Mouse (Mus musculus): Measurements from ENCODE around the gene Plekhd1. TPM values are rescaled to one million over a fixed set of nuclear protein-coding genes. Genes with fewer than 3 reads are reported as not detected.

Gene Plekhd1
- total and polyA plus RNA-seq, 3 experiments, result 0.08 to 0.34 TPM; not detected in 1

DNA sequence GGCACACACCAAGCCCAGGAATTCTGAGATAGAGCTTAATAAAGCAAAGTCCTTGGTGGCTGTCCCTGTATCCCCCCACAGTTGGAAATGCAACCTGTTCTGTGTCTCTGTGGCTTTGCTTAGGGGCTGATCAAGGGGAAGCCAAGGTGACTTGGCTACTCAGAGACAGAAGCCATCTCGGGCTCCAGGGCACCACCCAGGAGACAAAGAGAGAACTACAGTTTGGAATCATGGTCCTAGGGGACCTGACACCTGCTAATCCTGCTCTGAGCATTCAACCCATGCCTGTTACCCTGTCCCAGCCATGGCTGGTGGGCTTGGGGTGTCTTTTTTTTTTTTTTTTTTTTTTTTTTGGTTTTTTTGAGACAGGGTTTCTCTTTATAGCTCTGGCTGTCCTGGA is 35.8 kb downstream of the Plekhd1 start:
- Histone ChIP-seq H3K4me2 (ENCODE audit: insufficient read depth, low read depth, poor library complexity, severe bottlenecking) (no peak overlapping the region), H3K4me3 (replicated peaks in 1 of 3; ENCODE audit: low read depth in 2 of 3, low read length in 2 of 3, poor library complexity in 1 of 3) (no peak overlapping the region), H3K27ac (ENCODE audit: insufficient read depth, low read depth) (no peak overlapping the region), H3K36me3 (replicated peaks in 1 of 2; ENCODE audit: control insufficient read depth in 1 of 2, insufficient read depth in 1 of 2, low read length in 1 of 2) (no peaks in the 10 kb centered on the region), H3K9me3 (replicated peaks; ENCODE audit: low read length) (no peaks in the 10 kb centered on the region), H3K79me2 (replicated peaks; ENCODE audit: control insufficient read depth, extremely low read depth, insufficient read depth, poor library complexity, severe bottlenecking) (no peaks in the 10 kb centered on the region), H3K27me3 (replicated peaks) (peaks cover 46% of the 10 kb centered on the region), H3K4me1 (ENCODE audit: control insufficient read depth in 1 of 2, insufficient read depth in 2 of 2) (no peaks in the 10 kb centered on the region), H3K9ac (ENCODE audit: insufficient read depth, low read depth) (no peak overlapping the region)
- peak; percentile 10 for DNase-seq (ENCODE audit: extremely low read depth)
- in situ Hi-C loops (cut with MboI; ENCODE audit: low pct_ligation_motif_present, low pct_unique_long_range_greater_than_20kb, low sequenced_read_pairs) (no loop called here), dilution Hi-C loops (cut with MboI; ENCODE audit: extremely low pct_ligation_motif_present, extremely low pct_unique_long_range_greater_than_20kb, low sequenced_read_pairs) (no loop called here)
- no peak for TF ChIP-seq MXI1 (IDR thresholded peaks at IDR 0.05; ENCODE audit: low read depth, low read length)
- TF ChIP-seq CTCF (conservative IDR thresholded peaks at IDR 0.05 in 1 of 2, IDR thresholded peaks at IDR 0.05 in 1 of 2; ENCODE audit: low read depth in 2 of 2, low read length in 2 of 2), result peak in 1 of 2 experiments; percentile 9; a peak in 1 of 4 replicates
- TF ChIP-seq ELF1 (IDR thresholded peaks at IDR 0.05; ENCODE audit: low read depth, low read length), result no peak
- TF ChIP-seq MEF2A (IDR thresholded peaks at IDR 0.05; ENCODE audit: borderline replicate concordance, low read depth, low read length), result no peak
- no peak for TF ChIP-seq ZKSCAN1 (IDR thresholded peaks at IDR 0.05; ENCODE audit: borderline replicate concordance, low read depth, low read length)
- TF ChIP-seq CHD1 (IDR thresholded peaks at IDR 0.05; ENCODE audit: low read depth, low read length), result no peak
- TF ChIP-seq ZMIZ1 (IDR thresholded peaks at IDR 0.05; ENCODE audit: low read depth, low read length), result no peak

DNA sequence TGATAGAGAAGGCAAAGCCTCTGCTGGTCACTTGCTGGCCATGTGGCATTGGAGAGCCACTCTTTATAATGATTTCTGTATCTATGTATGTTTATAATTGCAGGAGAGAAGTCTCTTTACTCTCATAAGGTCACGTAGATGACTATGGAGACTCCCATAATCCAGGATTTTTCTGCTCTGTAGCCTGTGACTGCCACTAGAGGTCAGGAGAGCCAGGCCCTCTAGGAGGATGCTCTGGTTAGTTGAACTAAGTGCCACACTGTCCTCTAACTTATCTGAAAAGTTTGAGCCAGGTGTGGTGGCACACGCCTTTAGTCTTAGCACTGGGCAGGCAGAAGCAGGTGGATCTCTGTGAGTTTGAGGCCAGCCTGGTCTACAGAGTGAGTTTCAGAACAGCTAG is 36.4 kb downstream of the Plekhd1 start:
- in situ Hi-C loops (cut with MboI; ENCODE audit: low pct_ligation_motif_present, low pct_unique_long_range_greater_than_20kb, low sequenced_read_pairs) (no loop called here), dilution Hi-C loops (cut with MboI; ENCODE audit: extremely low pct_ligation_motif_present, extremely low pct_unique_long_range_greater_than_20kb, low sequenced_read_pairs) (no loop called here)

DNA sequence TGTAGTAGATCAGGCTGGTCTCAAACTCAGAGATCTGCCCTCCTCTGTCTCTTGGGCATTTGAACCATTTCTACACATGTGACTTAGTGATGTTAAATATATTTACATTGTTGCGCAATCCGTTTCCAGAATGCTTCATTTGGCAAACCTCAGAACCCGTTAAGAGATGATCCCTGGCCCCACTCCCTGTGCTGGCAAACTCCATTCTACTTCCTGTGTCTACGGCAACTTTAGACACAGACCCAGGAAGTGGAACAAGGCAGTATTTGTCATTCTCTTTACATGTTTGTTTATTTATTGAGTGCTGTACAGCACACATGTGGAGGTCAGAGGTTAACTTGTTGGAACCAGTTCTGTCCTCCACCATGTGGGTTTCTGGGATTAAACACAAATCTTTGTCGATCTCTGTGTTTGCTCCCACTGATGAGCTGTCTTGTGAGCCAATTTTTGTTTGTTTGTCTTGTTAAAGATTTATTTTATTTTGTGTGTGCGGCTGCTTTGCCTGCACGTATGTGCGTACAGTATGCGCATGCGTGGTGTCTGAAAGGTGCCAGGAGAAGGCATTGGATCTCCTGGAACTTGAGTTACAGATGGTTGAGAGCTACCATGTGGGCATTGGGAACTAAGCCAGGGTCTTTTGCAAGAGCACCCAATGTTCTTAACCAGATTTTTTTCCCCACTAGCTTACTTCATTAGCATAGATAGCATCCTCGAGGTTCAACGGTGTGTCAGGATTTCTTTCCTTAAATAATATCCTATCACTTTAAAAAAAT is 37.6 kb downstream of the Plekhd1 start:
- DNase-seq (ENCODE audit: extremely low read depth), result no peak
- Histone ChIP-seq H3K4me3 (replicated peaks in 1 of 3; ENCODE audit: low read depth in 2 of 3, low read length in 2 of 3, poor library complexity in 1 of 3) (no peak overlapping the region), H3K27ac (ENCODE audit: insufficient read depth, low read depth) (no peak overlapping the region), H3K79me2 (replicated peaks; ENCODE audit: control insufficient read depth, extremely low read depth, insufficient read depth, poor library complexity, severe bottlenecking) (no peaks in the 10 kb centered on the region), H3K4me2 (ENCODE audit: insufficient read depth, low read depth, poor library complexity, severe bottlenecking) (no peak overlapping the region), H3K9ac (ENCODE audit: insufficient read depth, low read depth) (no peak overlapping the region), H3K4me1 (ENCODE audit: control insufficient read depth in 1 of 2, insufficient read depth in 2 of 2) (no peaks in the 10 kb centered on the region), H3K27me3 (replicated peaks) (peaks cover 60% of the 10 kb centered on the region), H3K36me3 (replicated peaks in 1 of 2; ENCODE audit: control insufficient read depth in 1 of 2, insufficient read depth in 1 of 2, low read length in 1 of 2) (no peaks in the 10 kb centered on the region), H3K9me3 (replicated peaks; ENCODE audit: low read length) (no peaks in the 10 kb centered on the region)
- TF ChIP-seq BHLHE40 (IDR thresholded peaks at IDR 0.05; ENCODE audit: low read depth, low read length) (no peak), NRF1 (IDR thresholded peaks at IDR 0.05; ENCODE audit: low read depth, low read length) (no peak), ZMIZ1 (IDR thresholded peaks at IDR 0.05; ENCODE audit: low read depth, low read length) (no peak), MAX (IDR thresholded peaks at IDR 0.05; ENCODE audit: low read length) (no peak), CHD2 (IDR thresholded peaks at IDR 0.05; ENCODE audit: low read length) (no peak), ELF1 (IDR thresholded peaks at IDR 0.05; ENCODE audit: low read depth, low read length) (no peak), POLR2AphosphoS2 (IDR thresholded peaks at IDR 0.05; ENCODE audit: low read depth, low read length) (no peak), EP300 (IDR thresholded peaks at IDR 0.05; ENCODE audit: low read length) (no peak), KAT2A (IDR thresholded peaks at IDR 0.05; ENCODE audit: insufficient replicate concordance, low read length) (no peak), IRF4 (IDR thresholded peaks at IDR 0.05; ENCODE audit: low read depth, low read length) (no peak)
- in situ Hi-C loops (cut with MboI; ENCODE audit: low pct_ligation_motif_present, low pct_unique_long_range_greater_than_20kb, low sequenced_read_pairs), result no loop called here
- dilution Hi-C loops (cut with MboI; ENCODE audit: extremely low pct_ligation_motif_present, extremely low pct_unique_long_range_greater_than_20kb, low sequenced_read_pairs), result no loop called here

More for the DNA sequence above, 36.4 kb downstream of the Plekhd1 start:
- no peak overlapping the region for H3K27ac ChIP-seq (ENCODE audit: insufficient read depth, low read depth)
- TF ChIP-seq IRF4 (IDR thresholded peaks at IDR 0.05; ENCODE audit: low read depth, low read length) (no peak), POLR2AphosphoS2 (IDR thresholded peaks at IDR 0.05; ENCODE audit: low read depth, low read length) (no peak), ELF1 (IDR thresholded peaks at IDR 0.05; ENCODE audit: low read depth, low read length) (no peak), CTCF (conservative IDR thresholded peaks at IDR 0.05 in 1 of 2, IDR thresholded peaks at IDR 0.05 in 1 of 2; ENCODE audit: low read depth in 2 of 2, low read length in 2 of 2) (peak in 1 of 2 experiments; percentile 54; a peak in 2 of 4 replicates), E2F4 (IDR thresholded peaks at IDR 0.05; ENCODE audit: insufficient replicate concordance, low read depth, low read length) (no peak), MAZ (IDR thresholded peaks at IDR 0.05; ENCODE audit: low read depth, low read length) (no peak), RAD21 (IDR thresholded peaks at IDR 0.05; ENCODE audit: low read depth, low read length) (peak; percentile 29), SMC3 (IDR thresholded peaks at IDR 0.05; ENCODE audit: low read depth, low read length) (peak; percentile 8; the same call in 1 of the 2 replicates)
- no peaks in the 10 kb centered on the region for H3K36me3 ChIP-seq (replicated peaks in 1 of 2; ENCODE audit: control insufficient read depth in 1 of 2, insufficient read depth in 1 of 2, low read length in 1 of 2)
- H3K4me1 ChIP-seq (ENCODE audit: control insufficient read depth in 1 of 2, insufficient read depth in 2 of 2), result no peaks in the 10 kb centered on the region
- no peak overlapping the region for H3K4me3 ChIP-seq (replicated peaks in 1 of 3; ENCODE audit: low read depth in 2 of 3, low read length in 2 of 3, poor library complexity in 1 of 3)
- no peaks in the 10 kb centered on the region for H3K9me3 ChIP-seq (replicated peaks; ENCODE audit: low read length)
- peaks cover 52% of the 10 kb centered on the region for H3K27me3 ChIP-seq (replicated peaks)
- H3K79me2 ChIP-seq (replicated peaks; ENCODE audit: control insufficient read depth, extremely low read depth, insufficient read depth, poor library complexity, severe bottlenecking), result no peaks in the 10 kb centered on the region
- no peak overlapping the region for H3K9ac ChIP-seq (ENCODE audit: insufficient read depth, low read depth)
- no peak for DNase-seq (ENCODE audit: extremely low read depth)
- no peak overlapping the region for H3K4me2 ChIP-seq (ENCODE audit: insufficient read depth, low read depth, poor library complexity, severe bottlenecking)

Measured in CH12.LX (cell line).